Mouse (Mus musculus) forebrain, embryonic 16.5 days (tissue): ENCODE data around the gene Ces2e. TPM values are rescaled to one million over a fixed set of nuclear protein-coding genes. Genes with fewer than 3 reads are reported as not detected.

Experiments
- ATAC-seq: fragments of 200-750 bp; cut with Nextera tagmentation; 2 replicates; pipeline ENCODE4 v1.8.0; 2017; ENCODE audit warnings: mild to moderate bottlenecking, moderate library complexity
- H3K27ac ChIP-seq: fragments of 300-500 bp; sonication (generic); 2 replicates; pipeline ENCODE4 v1.5.1; 2014; ENCODE audit warnings: low read length, control low read depth
- H3K27me3 ChIP-seq: fragments of 300-500 bp; sonication (generic); replicated peaks from 2 replicates; pipeline ENCODE4 v1.6.1; 2014; ENCODE audit warnings: low read length; ENCODE audit not compliant: control insufficient read depth, insufficient read depth
- H3K36me3 ChIP-seq: fragments of 300-500 bp; sonication (generic); 2 replicates; pipeline ENCODE4 v1.6.1; 2014; ENCODE audit not compliant: control insufficient read depth, insufficient read depth
- H3K4me1 ChIP-seq: fragments of 300-500 bp; sonication (generic); replicated peaks from 2 replicates; pipeline ENCODE4 v1.6.1; 2014; ENCODE audit warnings: low read length; ENCODE audit not compliant: control insufficient read depth, insufficient read depth
- H3K4me2 ChIP-seq: fragments of 300-500 bp; sonication (generic); 2 replicates; pipeline ENCODE4 v1.6.1; 2014; ENCODE audit warnings: mild to moderate bottlenecking, low read length, control low read depth
- H3K4me3 ChIP-seq: fragments of 300-500 bp; sonication (generic); replicated peaks from 2 replicates; pipeline ENCODE4 v1.5.1; 2014; ENCODE audit warnings: mild to moderate bottlenecking, low read length, control low read depth
- H3K9ac ChIP-seq: fragments of 300-500 bp; sonication (generic); replicated peaks from 2 replicates; pipeline ENCODE4 v1.6.1; 2014; ENCODE audit warnings: low read depth, low read length, control low read depth
- H3K9me3 ChIP-seq: fragments of 300-500 bp; sonication (generic); 2 replicates; pipeline ENCODE4 v1.6.1; 2016; ENCODE audit warnings: low read length; ENCODE audit not compliant: control insufficient read depth
- WGBS: fragments of 180-500 bp; shearing (Covaris S2); extraction: QIAGEN DNeasy Blood & Tissue Kit; methylation state at CpG from one replicate; pipeline ENCODE4 v1.1.7; 2014; 5-methylcytosine and 5-hydroxymethylcytosine counted together
- polyA plus RNA-seq: library from polyadenylated mRNA; unstranded; fragments of >200 nt; fragmentation: Nextera tagmentation; extraction: Ambion mirVana; gene quantifications from 2 replicates; pipeline ENCODE4 v1.2.1, GENCODE M21; 2015

The Ces2e gene
- polyA plus RNA-seq, 1 experiment from 2014 or later = not detected

DNA sequence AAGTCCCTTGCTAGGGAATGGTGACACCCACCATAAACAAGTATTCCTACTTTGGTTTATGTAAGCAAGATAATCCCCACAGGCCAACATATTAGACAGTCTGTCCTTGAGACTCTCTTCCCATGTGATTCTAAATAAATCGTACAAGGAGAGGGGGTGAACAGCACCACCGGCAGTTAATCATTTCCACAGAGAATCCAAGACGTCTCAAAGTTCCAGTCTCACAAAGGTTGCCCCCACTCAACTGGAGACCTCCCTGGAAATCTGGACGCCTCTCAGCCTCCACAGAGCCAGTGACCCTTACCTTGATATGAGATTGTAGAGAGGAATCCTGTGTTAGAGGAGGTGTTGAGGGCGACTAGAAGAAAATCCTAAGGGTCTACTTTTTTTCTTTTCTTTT is 23.0 kb downstream of the Ces2e start:
- ATAC-seq = no peak
- H3K9me3 ChIP-seq = no peaks in the 10 kb centered on the region
- no peak overlapping the region for H3K4me2 ChIP-seq
- no peaks in the 10 kb centered on the region for H3K36me3 ChIP-seq
- H3K9ac ChIP-seq = no peak overlapping the region
- H3K27ac ChIP-seq = no peak overlapping the region
- H3K4me1 ChIP-seq = no peaks in the 10 kb centered on the region
- no peak overlapping the region for H3K4me3 ChIP-seq
- H3K27me3 ChIP-seq = no peaks in the 10 kb centered on the region
- WGBS = 83% methylated on average over 5 of the region's 5 CpGs

DNA sequence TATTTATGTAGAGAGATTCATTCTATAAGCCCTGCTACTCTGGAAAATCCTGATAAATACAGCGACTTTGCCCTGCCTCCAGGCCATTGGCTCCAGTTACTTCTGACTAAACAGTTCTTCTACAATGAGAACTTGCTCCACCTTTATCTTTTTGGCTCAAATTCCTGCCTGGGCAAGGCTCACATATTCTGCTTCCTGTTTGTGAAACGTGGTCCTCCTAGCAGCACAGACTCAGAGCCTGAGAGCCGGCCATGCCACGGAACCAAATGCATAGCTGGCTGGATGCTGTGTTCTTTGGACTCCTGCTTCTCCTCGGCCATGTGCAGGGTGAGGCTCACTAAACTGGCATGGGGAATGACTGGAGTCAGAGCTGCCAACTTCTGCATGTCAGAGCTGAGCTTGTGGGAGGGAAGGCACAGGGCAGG is 35.5 kb downstream of the Ces2e start, which contains the start of gene Ces2g:
Gene Ces2g, plus strand, starts transcription at position 182 of the 425 bp plus-strand sequence.
- Histone ChIP-seq H3K9ac (no peak within 1 kb of the TSS), H3K27ac (no peak within 1 kb of the TSS), H3K9me3 (no peaks in the 10 kb centered on the region), H3K4me3 (no peak within 1 kb of the TSS), H3K36me3 (no peaks in the 10 kb centered on the region), H3K4me2 (no peak within 1 kb of the TSS), H3K27me3 (no peaks in the 10 kb centered on the region), H3K4me1 (no peaks in the 10 kb centered on the region)
- ATAC-seq = no peak
- 65% methylated on average over 5 of the region's 5 CpGs for WGBS

DNA sequence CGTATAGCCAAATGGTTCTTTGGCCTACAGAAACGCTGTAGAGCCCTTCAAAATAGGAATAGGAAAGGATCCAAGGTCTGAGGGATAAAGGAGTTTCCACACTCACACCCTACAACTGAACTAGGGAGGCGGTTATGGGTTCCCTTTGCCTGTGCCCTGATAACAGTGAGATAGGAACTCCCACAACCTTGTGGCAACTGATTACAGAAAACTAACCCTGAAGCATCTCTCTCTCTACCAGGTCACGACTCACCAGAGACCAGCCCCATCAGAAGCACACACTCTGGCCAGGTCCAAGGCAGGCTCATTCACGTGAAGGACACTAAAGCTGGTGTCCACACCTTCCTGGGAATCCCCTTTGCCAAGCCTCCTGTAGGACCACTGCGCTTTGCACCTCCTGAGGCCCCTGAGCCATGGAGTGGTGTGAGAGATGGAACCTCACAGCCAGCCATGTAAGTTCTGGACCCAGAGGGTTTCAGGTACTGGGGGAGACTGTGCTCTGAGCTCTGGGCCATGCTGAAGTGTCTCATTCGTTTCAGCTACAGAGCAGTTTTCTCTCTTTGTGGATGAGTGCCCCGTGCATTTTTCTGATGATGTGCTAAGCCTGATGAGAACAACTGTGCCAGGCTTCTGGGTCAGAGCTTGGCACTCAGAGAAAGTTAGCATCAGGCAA is 36.3 kb downstream of the Ces2e start:
- no peak overlapping the region for H3K4me3 ChIP-seq
- H3K36me3 ChIP-seq = no peaks in the 10 kb centered on the region
- H3K4me2 ChIP-seq = no peak overlapping the region
- H3K27ac ChIP-seq = no peak overlapping the region
- no peak overlapping the region for H3K9ac ChIP-seq
- H3K4me1 ChIP-seq = no peaks in the 10 kb centered on the region
- ATAC-seq = no peak
- WGBS = 83% methylated on average over 8 of the region's 8 CpGs
- H3K27me3 ChIP-seq = no peaks in the 10 kb centered on the region
- no peaks in the 10 kb centered on the region for H3K9me3 ChIP-seq

DNA sequence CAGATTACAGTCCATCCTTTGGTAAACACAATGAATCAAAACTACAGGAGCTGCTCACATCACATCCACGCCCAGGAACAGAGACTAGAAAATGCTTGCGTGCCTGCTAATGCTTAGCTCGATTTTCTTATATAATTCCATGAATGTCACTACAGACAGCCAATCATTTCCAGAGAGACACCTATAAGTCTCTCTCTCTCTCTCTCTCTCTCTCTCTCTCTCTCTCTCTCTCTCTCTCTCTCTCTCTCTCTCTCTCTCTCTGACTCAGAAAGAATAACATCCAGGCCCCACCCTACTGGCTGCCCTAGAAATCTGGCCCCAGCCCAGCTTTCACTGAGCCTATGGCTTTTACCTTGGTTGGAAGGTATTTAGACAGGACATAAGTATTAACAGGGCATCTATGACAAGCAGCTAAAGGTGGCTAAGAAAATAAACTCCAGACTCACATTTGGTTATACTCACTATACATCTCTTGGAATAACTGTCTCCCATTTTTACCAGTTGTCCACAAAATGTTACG is 37.4 kb downstream of the Ces2e start:
- H3K4me1 ChIP-seq = no peaks in the 10 kb centered on the region
- 89% methylated on average over 4 of the region's 4 CpGs for WGBS
- no peak overlapping the region for H3K27ac ChIP-seq
- no peak overlapping the region for H3K9ac ChIP-seq
- ATAC-seq = no peak
- H3K27me3 ChIP-seq = no peaks in the 10 kb centered on the region
- no peaks in the 10 kb centered on the region for H3K36me3 ChIP-seq
- H3K4me2 ChIP-seq = no peak overlapping the region
- H3K9me3 ChIP-seq = no peaks in the 10 kb centered on the region
- no peak overlapping the region for H3K4me3 ChIP-seq

DNA sequence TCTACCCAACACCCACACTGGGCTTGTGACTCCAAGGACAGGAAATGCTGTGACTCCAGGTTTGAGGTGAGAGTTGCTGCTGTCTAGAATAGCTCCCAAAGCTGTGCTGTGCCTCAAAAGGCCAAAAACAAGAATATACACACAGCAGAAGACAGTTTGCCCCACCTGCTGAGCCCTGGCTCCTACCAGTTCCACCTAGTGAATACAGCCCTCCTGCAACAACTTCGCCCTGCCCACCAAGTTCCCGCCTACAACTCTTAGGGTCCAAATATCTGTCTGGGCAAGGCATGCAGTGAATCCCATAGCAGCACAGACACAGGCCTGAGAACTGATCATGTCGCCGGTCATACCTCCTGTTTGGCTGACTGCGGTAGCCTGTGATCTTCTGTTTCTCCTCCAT is 58.1 kb downstream of the Ces2e start:
- Histone ChIP-seq H3K27me3 (no peaks in the 10 kb centered on the region), H3K4me1 (no peaks in the 10 kb centered on the region), H3K36me3 (no peaks in the 10 kb centered on the region), H3K9ac (no peak overlapping the region), H3K4me2 (no peak overlapping the region), H3K27ac (no peak overlapping the region), H3K4me3 (no peak overlapping the region), H3K9me3 (peaks cover 6% of the 10 kb centered on the region; the same call in 1 of the 2 replicates)
- WGBS = 88% methylated on average over 5 of the region's 5 CpGs
- no peak for ATAC-seq

Other genes with a start within 250 kb of the Ces2e start
- gene Ces2a, start 192.3 kb upstream of the Ces2e start, polyA plus RNA-seq = not detected in 2 replicates
- gene Ces2b, start 94.7 kb upstream of the Ces2e start, polyA plus RNA-seq = 0.36 and 0.44 TPM in 2 replicates
- not detected in 2 replicates for gene Ces2c, start 79.2 kb upstream of the Ces2e start, polyA plus RNA-seq
- gene Ces2f, start 21.1 kb downstream of the Ces2e start, polyA plus RNA-seq = not detected in 2 replicates
- gene Ces2g, start 35.5 kb downstream of the Ces2e start, polyA plus RNA-seq = 0.16 TPM in 1 of 2 replicates, not detected in the other
- not detected in 2 replicates for gene Ces2h, start 74.6 kb downstream of the Ces2e start, polyA plus RNA-seq
- gene Ces3a, start 122.3 kb downstream of the Ces2e start, polyA plus RNA-seq = not detected in 2 replicates
- not detected in 2 replicates for gene Ces3b, start 157.5 kb downstream of the Ces2e start, polyA plus RNA-seq
- 0.11 and 0.29 TPM in 2 replicates for gene Ces4a, start 205.5 kb downstream of the Ces2e start, polyA plus RNA-seq
- 34.2 and 40.1 TPM in 2 replicates for gene Cbfb, start 244.4 kb downstream of the Ces2e start, polyA plus RNA-seq